Mouse (Mus musculus): ENCODE measurements around the gene Mlf2. TPM values are rescaled to one million over a fixed set of nuclear protein-coding genes. Genes with fewer than 3 reads are reported as not detected.

The Mlf2 gene
- polyA plus RNA-seq, 1 experiment from 2014 or later: 535 TPM

- 26% methylated on average over 15 of the region's 16 CpGs for WGBS
- Histone ChIP-seq H3K27me3 (ENCODE audit: control insufficient read depth, insufficient read depth, low read length) (0 out of 2 replicates have a peak, but pooled peaks cover 4% of the 10 kb centered on the region), H3K9me3 (ENCODE audit: control insufficient read depth, low read length) (no peaks in the 10 kb centered on the region), H3K27ac (replicated peaks; ENCODE audit: low read depth, low read length) (peak overlapping the region; percentile 99), H3K9ac (replicated peaks; ENCODE audit: low read length) (peak overlapping the region; percentile 62), H3K4me1 (ENCODE audit: control insufficient read depth, insufficient read depth, low read length) (peaks cover 28% of the 10 kb centered on the region), H3K36me3 (ENCODE audit: control insufficient read depth, insufficient read depth, low read length) (0 out of 2 replicates have a peak, but pooled peaks cover 3% of the 10 kb centered on the region), H3K4me3 (replicated peaks; ENCODE audit: low read depth, low read length) (peak overlapping the region; percentile 39), H3K4me2 (ENCODE audit: low read length) (peak overlapping the region; percentile 82)
- no peak for DNase-seq
- no peak for ATAC-seq (ENCODE audit: low FRiP score, low TSS enrichment)
Observed at GRCm38 (mm10) chr6:124904991-124905860, 26.0 kb upstream of the Mlf2 start.

DNA sequence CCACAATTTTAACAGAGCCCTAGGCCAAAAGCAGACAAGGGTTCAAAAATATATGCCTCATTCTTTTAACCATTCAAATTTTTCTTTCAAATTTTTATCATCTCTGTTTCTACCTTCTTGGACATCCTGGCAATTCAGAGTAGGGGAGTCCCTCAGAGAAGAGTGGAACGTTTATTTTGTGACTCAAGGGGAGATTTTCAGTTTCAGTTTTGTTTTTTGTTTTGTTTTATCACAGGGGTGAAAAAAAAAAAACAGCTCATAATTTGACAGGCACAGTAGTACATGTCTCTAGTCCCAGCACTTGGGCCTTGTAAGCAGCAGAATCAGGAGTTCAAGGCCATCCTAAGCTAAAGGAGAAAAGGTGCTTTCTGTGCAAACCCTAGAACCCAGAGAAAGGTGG is 23.4 kb upstream of the Mlf2 start:
- Histone ChIP-seq H3K27me3 (ENCODE audit: control insufficient read depth, insufficient read depth, low read length) (0 out of 2 replicates have a peak, but pooled peaks cover 4% of the 10 kb centered on the region), H3K9me3 (ENCODE audit: control insufficient read depth, low read length) (no peaks in the 10 kb centered on the region), H3K4me2 (ENCODE audit: low read length) (no peak overlapping the region)

DNA sequence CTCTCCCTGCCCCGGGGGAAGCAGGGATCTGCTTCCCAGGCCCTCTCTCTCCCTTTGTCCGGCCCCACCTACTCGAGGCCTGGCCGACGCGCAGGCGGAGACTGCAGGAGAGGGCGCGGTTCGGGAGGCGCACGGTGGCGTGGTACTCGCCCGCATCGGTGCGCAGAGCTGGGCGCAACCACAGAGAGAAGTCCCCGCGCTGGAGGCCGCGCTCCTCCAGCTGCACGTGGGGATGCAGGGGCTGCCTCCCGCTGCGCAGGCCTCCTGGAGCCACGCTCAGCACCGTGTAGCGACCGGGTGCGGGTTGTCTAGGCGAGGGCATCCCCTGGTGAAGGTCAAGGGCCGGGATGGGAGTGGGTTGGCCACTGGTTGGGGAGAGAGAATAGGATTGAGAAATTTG is 21.2 kb upstream of the Mlf2 start:
- H3K4me2 ChIP-seq (ENCODE audit: low read length): peak overlapping the region; percentile 46
- 0 out of 2 replicates have a peak, but pooled peaks cover 4% of the 10 kb centered on the region for H3K27me3 ChIP-seq (ENCODE audit: control insufficient read depth, insufficient read depth, low read length)
- H3K9me3 ChIP-seq (ENCODE audit: control insufficient read depth, low read length): no peaks in the 10 kb centered on the region
- 0 out of 2 replicates have a peak overlapping the region, but pooled peaks have one; percentile 1 for H3K4me3 ChIP-seq (replicated peaks; ENCODE audit: low read depth, low read length)
- H3K36me3 ChIP-seq (ENCODE audit: control insufficient read depth, insufficient read depth, low read length): peaks cover 30% of the 10 kb centered on the region
- H3K27ac ChIP-seq (replicated peaks; ENCODE audit: low read depth, low read length): no peak overlapping the region
- ATAC-seq (ENCODE audit: low FRiP score, low TSS enrichment) (peak; percentile 21; the same call in 1 of the 2 replicates), DNase-seq (peak; percentile 59)
- H3K9ac ChIP-seq (replicated peaks; ENCODE audit: low read length): peak overlapping the region; percentile 43
- H3K4me1 ChIP-seq (ENCODE audit: control insufficient read depth, insufficient read depth, low read length): peaks cover 36% of the 10 kb centered on the region
- WGBS: 3% methylated on average over 32 of the region's 32 CpGs

More for the DNA sequence above, 23.4 kb upstream of the Mlf2 start:
- peaks cover 35% of the 10 kb centered on the region for H3K4me1 ChIP-seq (ENCODE audit: control insufficient read depth, insufficient read depth, low read length)
- H3K27ac ChIP-seq (replicated peaks; ENCODE audit: low read depth, low read length): no peak overlapping the region
- WGBS: 83% methylated on average over 1 of the region's 1 CpGs
- no peak for ATAC-seq (ENCODE audit: low FRiP score, low TSS enrichment)
- peaks cover 8% of the 10 kb centered on the region for H3K36me3 ChIP-seq (ENCODE audit: control insufficient read depth, insufficient read depth, low read length)
- H3K4me3 ChIP-seq (replicated peaks; ENCODE audit: low read depth, low read length): no peak overlapping the region
- DNase-seq: no peak
- H3K9ac ChIP-seq (replicated peaks; ENCODE audit: low read length): no peak overlapping the region

- 20% methylated on average over 13 of the region's 13 CpGs for WGBS
- H3K36me3 ChIP-seq (ENCODE audit: control insufficient read depth, insufficient read depth, low read length): peaks cover 30% of the 10 kb centered on the region
- no peak within 1 kb of the TSS for H3K4me3 ChIP-seq (replicated peaks; ENCODE audit: low read depth, low read length)
- no peak within 1 kb of the TSS for H3K9ac ChIP-seq (replicated peaks; ENCODE audit: low read length)
- 0 out of 2 replicates have a peak, but pooled peaks cover 4% of the 10 kb centered on the region for H3K27me3 ChIP-seq (ENCODE audit: control insufficient read depth, insufficient read depth, low read length)
- H3K27ac ChIP-seq (replicated peaks; ENCODE audit: low read depth, low read length): no peak within 1 kb of the TSS
- H3K4me2 ChIP-seq (ENCODE audit: low read length): no peak within 1 kb of the TSS
- H3K4me1 ChIP-seq (ENCODE audit: control insufficient read depth, insufficient read depth, low read length): peaks cover 37% of the 10 kb centered on the region
- ATAC-seq (ENCODE audit: low FRiP score, low TSS enrichment): no peak
- no peak for DNase-seq
- no peaks in the 10 kb centered on the region for H3K9me3 ChIP-seq (ENCODE audit: control insufficient read depth, low read length)
Observed at GRCm38 (mm10) chr6:124911533-124912218, 19.5 kb upstream of the Mlf2 start, which contains the start of gene Lag3. Gene Lag3 (minus strand): TSS chr6:124911705.

DNA sequence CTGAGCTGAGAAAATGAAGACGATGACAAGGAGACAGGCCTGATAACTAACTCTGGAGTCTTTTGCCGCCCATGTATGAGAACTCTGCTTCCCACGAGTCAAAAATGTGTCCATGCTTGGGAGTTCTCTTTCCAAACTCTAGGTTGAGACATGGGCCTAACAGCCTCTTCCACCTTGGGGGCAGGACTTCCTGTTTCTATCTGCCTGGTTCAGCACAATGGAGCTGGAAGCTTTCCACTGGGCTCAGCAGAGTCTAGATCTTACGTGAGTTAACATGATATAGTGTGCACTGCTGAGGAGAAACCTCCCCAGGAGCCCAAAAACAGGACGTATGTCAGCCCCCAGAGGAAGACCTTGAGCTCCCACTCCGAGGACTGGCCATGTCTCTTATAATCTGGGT is 18.0 kb upstream of the Mlf2 start:
- peaks cover 38% of the 10 kb centered on the region for H3K4me1 ChIP-seq (ENCODE audit: control insufficient read depth, insufficient read depth, low read length)
- H3K4me3 ChIP-seq (replicated peaks; ENCODE audit: low read depth, low read length): no peak overlapping the region
- H3K36me3 ChIP-seq (ENCODE audit: control insufficient read depth, insufficient read depth, low read length): peaks cover 30% of the 10 kb centered on the region
- no peak overlapping the region for H3K9ac ChIP-seq (replicated peaks; ENCODE audit: low read length)
- DNase-seq: no peak
- no peaks in the 10 kb centered on the region for H3K9me3 ChIP-seq (ENCODE audit: control insufficient read depth, low read length)
- peak overlapping the region; percentile 10 for H3K27ac ChIP-seq (replicated peaks; ENCODE audit: low read depth, low read length)
- no peak overlapping the region; the same call in 1 of the 2 replicates for H3K4me2 ChIP-seq (ENCODE audit: low read length)
- WGBS: 64% methylated on average over 6 of the region's 6 CpGs
- H3K27me3 ChIP-seq (ENCODE audit: control insufficient read depth, insufficient read depth, low read length): 0 out of 2 replicates have a peak, but pooled peaks cover 4% of the 10 kb centered on the region
- ATAC-seq (ENCODE audit: low FRiP score, low TSS enrichment): no peak

GRCm38 (mm10) chr6:124913721-124914285 is 17.4 kb upstream of the Mlf2 start:
- WGBS: 53% methylated on average over 14 of the region's 14 CpGs
- Histone ChIP-seq H3K4me3 (replicated peaks; ENCODE audit: low read depth, low read length) (no peak overlapping the region), H3K4me2 (ENCODE audit: low read length) (peak overlapping the region; percentile 99), H3K27me3 (ENCODE audit: control insufficient read depth, insufficient read depth, low read length) (no peaks in the 10 kb centered on the region), H3K27ac (replicated peaks; ENCODE audit: low read depth, low read length) (peak overlapping the region; percentile 100), H3K9ac (replicated peaks; ENCODE audit: low read length) (peak overlapping the region; percentile 100; the same call in 1 of the 2 replicates), H3K9me3 (ENCODE audit: control insufficient read depth, low read length) (no peaks in the 10 kb centered on the region), H3K4me1 (ENCODE audit: control insufficient read depth, insufficient read depth, low read length) (peaks cover 44% of the 10 kb centered on the region), H3K36me3 (ENCODE audit: control insufficient read depth, insufficient read depth, low read length) (peaks cover 27% of the 10 kb centered on the region)
- ATAC-seq (ENCODE audit: low FRiP score, low TSS enrichment): no peak
- DNase-seq: no peak

- Histone ChIP-seq H3K36me3 (ENCODE audit: control insufficient read depth, insufficient read depth, low read length) (peaks cover 27% of the 10 kb centered on the region), H3K27me3 (ENCODE audit: control insufficient read depth, insufficient read depth, low read length) (no peaks in the 10 kb centered on the region), H3K4me3 (replicated peaks; ENCODE audit: low read depth, low read length) (peak overlapping the region; percentile 94), H3K4me2 (ENCODE audit: low read length) (peak overlapping the region; percentile 99), H3K9me3 (ENCODE audit: control insufficient read depth, low read length) (no peaks in the 10 kb centered on the region), H3K9ac (replicated peaks; ENCODE audit: low read length) (peak overlapping the region; percentile 100), H3K4me1 (ENCODE audit: control insufficient read depth, insufficient read depth, low read length) (peaks cover 49% of the 10 kb centered on the region), H3K27ac (replicated peaks; ENCODE audit: low read depth, low read length) (peak overlapping the region; percentile 100)
- ATAC-seq (ENCODE audit: low FRiP score, low TSS enrichment) (no peak), DNase-seq (no peak)
- 84% methylated on average over 7 of the region's 7 CpGs for WGBS
Observed at GRCm38 (mm10) chr6:124914511-124914910, 16.7 kb upstream of the Mlf2 start.

DNA sequence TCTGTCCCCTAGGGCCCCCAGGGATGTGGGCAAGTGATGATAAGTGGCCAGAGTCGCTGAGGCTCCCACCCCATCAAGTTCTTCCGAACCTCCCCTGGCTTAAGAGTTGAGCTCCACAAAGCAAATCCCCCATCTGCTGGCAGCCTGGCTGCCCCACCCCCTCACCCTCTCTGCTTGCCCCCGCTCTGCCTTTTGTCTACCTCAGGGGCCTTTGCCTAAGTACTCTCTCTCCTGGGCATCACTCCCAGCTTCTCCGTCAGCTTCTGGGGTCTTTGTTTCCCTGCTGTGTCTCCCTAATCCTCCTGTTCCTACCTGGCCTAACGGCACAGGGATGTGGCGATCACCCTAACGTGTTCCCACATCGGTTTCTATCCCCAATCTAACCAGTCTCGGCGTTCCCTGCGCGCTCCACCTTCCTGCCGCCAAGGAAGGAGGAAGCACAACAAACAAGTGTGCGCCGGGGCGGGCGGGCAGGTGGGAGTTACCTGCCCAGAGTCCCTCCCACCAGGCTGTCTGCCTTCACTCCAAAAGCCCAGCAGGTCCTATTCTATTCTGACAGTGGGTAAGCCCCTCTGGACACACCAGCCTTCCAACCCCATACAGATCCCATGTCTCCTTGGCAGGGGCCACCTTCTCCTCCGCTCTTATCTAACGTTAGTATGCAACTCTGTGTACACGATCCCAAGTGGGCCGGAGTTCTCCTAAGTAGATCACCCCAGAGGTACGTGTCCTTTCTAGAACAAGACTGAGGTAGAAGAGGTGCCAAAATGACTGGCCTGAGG is 15.8 kb upstream of the Mlf2 start:
- Histone ChIP-seq H3K4me2 (ENCODE audit: low read length) (peak overlapping the region; percentile 99), H3K9me3 (ENCODE audit: control insufficient read depth, low read length) (no peaks in the 10 kb centered on the region), H3K36me3 (ENCODE audit: control insufficient read depth, insufficient read depth, low read length) (peaks cover 27% of the 10 kb centered on the region), H3K27ac (replicated peaks; ENCODE audit: low read depth, low read length) (peak overlapping the region; percentile 100), H3K4me1 (ENCODE audit: control insufficient read depth, insufficient read depth, low read length) (peaks cover 46% of the 10 kb centered on the region), H3K9ac (replicated peaks; ENCODE audit: low read length) (peak overlapping the region; percentile 100), H3K27me3 (ENCODE audit: control insufficient read depth, insufficient read depth, low read length) (no peaks in the 10 kb centered on the region), H3K4me3 (replicated peaks; ENCODE audit: low read depth, low read length) (peak overlapping the region; percentile 94)
- peak; percentile 70 for DNase-seq
- ATAC-seq (ENCODE audit: low FRiP score, low TSS enrichment): no peak
- WGBS: 3% methylated on average over 22 of the region's 22 CpGs
